Mouse (Mus musculus) bone marrow macrophage, adult 2 months (primary cell): ENCODE data around the gene Clint1.

Source experiments
- CTCF ChIP-seq: IDR thresholded peaks from 2 replicates; pipeline ENCODE4 v1.5.1; 2012; ENCODE audit warnings: low read depth, mild to moderate bottlenecking, low read length, moderate library complexity
- POLR2A ChIP-seq: IDR thresholded peaks from 2 replicates; pipeline ENCODE4 v1.6.1; 2012; ENCODE audit warnings: mild to moderate bottlenecking, low read depth, low read length, borderline replicate concordance

- TF ChIP-seq CTCF (no peak), POLR2A (no peak)
Measured at GRCm38 (mm10) chr11:45840332-45840731, 11.5 kb upstream of the Clint1 start.
